Mouse (Mus musculus): ENCODE results near the gene Hist1h2bb. TPM values are rescaled to one million over a fixed set of nuclear protein-coding genes. Genes with fewer than 3 reads are reported as not detected.

Gene Hist1h2bb
- polyA plus RNA-seq, 2 experiments = 1.2 to 13.5 TPM

GRCm38 (mm10) chr13:23738041-23738440 is 8.5 kb upstream of the Hist1h2bb start:
- Histone ChIP-seq H3K9me3 (ENCODE audit: control insufficient read depth, low read length) (no peaks in the 10 kb centered on the region), H3K36me3 (ENCODE audit: control insufficient read depth, insufficient read depth, low read length) (no peaks in the 10 kb centered on the region), H3K9ac (ENCODE audit: low read depth, low read length, severe bottlenecking) (peak overlapping the region; percentile 81), H3K4me3 (replicated peaks; ENCODE audit: low read length) (peak overlapping the region; percentile 44), H3K4me2 (replicated peaks; ENCODE audit: low read depth, low read length, severe bottlenecking) (peak overlapping the region; percentile 73), H3K27ac (replicated peaks; ENCODE audit: low read depth, low read length) (peak overlapping the region; percentile 92), H3K27me3 (ENCODE audit: control insufficient read depth, insufficient read depth, low read length) (no peaks in the 10 kb centered on the region), H3K4me1 (ENCODE audit: control insufficient read depth, insufficient read depth, low read length) (peaks cover 9% of the 10 kb centered on the region)
- DNase-seq (ENCODE audit: low spot score) = no peak
- no peak for TF ChIP-seq POLR2A (IDR thresholded peaks at IDR 0.05; ENCODE audit: borderline replicate concordance, extremely low read depth, insufficient read depth, insufficient read length)
- WGBS = 16% methylated on average over 4 of the region's 4 CpGs
- ATAC-seq (ENCODE audit: low FRiP score, low read depth) = no peak

- DNase-seq (ENCODE audit: low spot score) (peak; percentile 98), ATAC-seq (ENCODE audit: low FRiP score, low read depth) (peak; percentile 90)
- peak; percentile 97 for TF ChIP-seq POLR2A (IDR thresholded peaks at IDR 0.05; ENCODE audit: borderline replicate concordance, extremely low read depth, insufficient read depth, insufficient read length)
- H3K27ac ChIP-seq (replicated peaks; ENCODE audit: low read depth, low read length) = peak within 1 kb of the TSS; percentile 92
- H3K9ac ChIP-seq (ENCODE audit: low read depth, low read length, severe bottlenecking) = peak within 1 kb of the TSS; percentile 81
- no peaks in the 10 kb centered on the region for H3K36me3 ChIP-seq (ENCODE audit: control insufficient read depth, insufficient read depth, low read length)
- H3K4me1 ChIP-seq (ENCODE audit: control insufficient read depth, insufficient read depth, low read length) = peaks cover 9% of the 10 kb centered on the region
- peak within 1 kb of the TSS; percentile 44 for H3K4me3 ChIP-seq (replicated peaks; ENCODE audit: low read length)
- no peaks in the 10 kb centered on the region for H3K27me3 ChIP-seq (ENCODE audit: control insufficient read depth, insufficient read depth, low read length)
- H3K4me2 ChIP-seq (replicated peaks; ENCODE audit: low read depth, low read length, severe bottlenecking) = peak within 1 kb of the TSS; percentile 73
- H3K9me3 ChIP-seq (ENCODE audit: control insufficient read depth, low read length) = no peaks in the 10 kb centered on the region
- WGBS = 0% methylated on average over 27 of the region's 38 CpGs
Observed at GRCm38 (mm10) chr13:23738677-23739068, 7.9 kb upstream of the Hist1h2bb start, which contains the start of gene Hist1h1c. Hist1h1c (plus strand) TSS chr13:23738808.

GRCm38 (mm10) chr13:23739069-23739921 is 7.2 kb upstream of the Hist1h2bb start:
- TF ChIP-seq POLR2A (IDR thresholded peaks at IDR 0.05; ENCODE audit: borderline replicate concordance, extremely low read depth, insufficient read depth, insufficient read length) = peak; percentile 71; the same call in 1 of the 2 replicates
- H3K27me3 ChIP-seq (ENCODE audit: control insufficient read depth, insufficient read depth, low read length) = no peaks in the 10 kb centered on the region
- peak overlapping the region; percentile 92 for H3K27ac ChIP-seq (replicated peaks; ENCODE audit: low read depth, low read length)
- peak overlapping the region; percentile 73 for H3K4me2 ChIP-seq (replicated peaks; ENCODE audit: low read depth, low read length, severe bottlenecking)
- H3K9me3 ChIP-seq (ENCODE audit: control insufficient read depth, low read length) = no peaks in the 10 kb centered on the region
- H3K4me1 ChIP-seq (ENCODE audit: control insufficient read depth, insufficient read depth, low read length) = peaks cover 9% of the 10 kb centered on the region
- ATAC-seq (ENCODE audit: low FRiP score, low read depth) (peak; percentile 90), DNase-seq (ENCODE audit: low spot score) (peak; percentile 97)
- peak overlapping the region; percentile 81 for H3K9ac ChIP-seq (ENCODE audit: low read depth, low read length, severe bottlenecking)
- H3K4me3 ChIP-seq (replicated peaks; ENCODE audit: low read length) = peak overlapping the region; percentile 44
- H3K36me3 ChIP-seq (ENCODE audit: control insufficient read depth, insufficient read depth, low read length) = no peaks in the 10 kb centered on the region
- under 1% methylated on average over 39 of the region's 39 CpGs for WGBS

- Histone ChIP-seq H3K36me3 (ENCODE audit: control insufficient read depth, insufficient read depth, low read length) (no peaks in the 10 kb centered on the region), H3K9me3 (ENCODE audit: control insufficient read depth, low read length) (no peaks in the 10 kb centered on the region), H3K4me2 (replicated peaks; ENCODE audit: low read depth, low read length, severe bottlenecking) (peak overlapping the region; percentile 73), H3K9ac (ENCODE audit: low read depth, low read length, severe bottlenecking) (peak overlapping the region; percentile 81), H3K4me1 (ENCODE audit: control insufficient read depth, insufficient read depth, low read length) (peaks cover 11% of the 10 kb centered on the region), H3K4me3 (replicated peaks; ENCODE audit: low read length) (peak overlapping the region; percentile 44), H3K27me3 (ENCODE audit: control insufficient read depth, insufficient read depth, low read length) (no peaks in the 10 kb centered on the region), H3K27ac (replicated peaks; ENCODE audit: low read depth, low read length) (peak overlapping the region; percentile 92)
- no peak for TF ChIP-seq POLR2A (IDR thresholded peaks at IDR 0.05; ENCODE audit: borderline replicate concordance, extremely low read depth, insufficient read depth, insufficient read length)
- ATAC-seq (ENCODE audit: low FRiP score, low read depth) (peak; percentile 24), DNase-seq (ENCODE audit: low spot score) (no peak)
- under 1% methylated on average over 14 of the region's 14 CpGs for WGBS
Observed at GRCm38 (mm10) chr13:23739922-23740252, 6.6 kb upstream of the Hist1h2bb start.

- Histone ChIP-seq H3K9ac (ENCODE audit: low read depth, low read length, severe bottlenecking) (peak overlapping the region; percentile 81), H3K27me3 (ENCODE audit: control insufficient read depth, insufficient read depth, low read length) (no peaks in the 10 kb centered on the region), H3K4me2 (replicated peaks; ENCODE audit: low read depth, low read length, severe bottlenecking) (peak overlapping the region; percentile 73), H3K36me3 (ENCODE audit: control insufficient read depth, insufficient read depth, low read length) (no peaks in the 10 kb centered on the region), H3K4me3 (replicated peaks; ENCODE audit: low read length) (peak overlapping the region; percentile 44), H3K9me3 (ENCODE audit: control insufficient read depth, low read length) (no peaks in the 10 kb centered on the region), H3K27ac (replicated peaks; ENCODE audit: low read depth, low read length) (peak overlapping the region; percentile 92), H3K4me1 (ENCODE audit: control insufficient read depth, insufficient read depth, low read length) (peaks cover 11% of the 10 kb centered on the region)
- no peak for TF ChIP-seq POLR2A (IDR thresholded peaks at IDR 0.05; ENCODE audit: borderline replicate concordance, extremely low read depth, insufficient read depth, insufficient read length)
- DNase-seq (ENCODE audit: low spot score) = peak; percentile 29
- no peak for ATAC-seq (ENCODE audit: low FRiP score, low read depth)
- 27% methylated on average over 13 of the region's 13 CpGs for WGBS
Observed at GRCm38 (mm10) chr13:23740256-23740840, 6.2 kb upstream of the Hist1h2bb start.

Data from limb, embryonic 14.5 days (tissue).